Mouse (Mus musculus): ENCODE measurements at regions not wholly inside any gene's neighbourhood (a gene's known extent, or its start where the extent isn't known, plus 50 kb on each side); places are given as distances from the start of the nearest gene placed in this dataset.

DNA sequence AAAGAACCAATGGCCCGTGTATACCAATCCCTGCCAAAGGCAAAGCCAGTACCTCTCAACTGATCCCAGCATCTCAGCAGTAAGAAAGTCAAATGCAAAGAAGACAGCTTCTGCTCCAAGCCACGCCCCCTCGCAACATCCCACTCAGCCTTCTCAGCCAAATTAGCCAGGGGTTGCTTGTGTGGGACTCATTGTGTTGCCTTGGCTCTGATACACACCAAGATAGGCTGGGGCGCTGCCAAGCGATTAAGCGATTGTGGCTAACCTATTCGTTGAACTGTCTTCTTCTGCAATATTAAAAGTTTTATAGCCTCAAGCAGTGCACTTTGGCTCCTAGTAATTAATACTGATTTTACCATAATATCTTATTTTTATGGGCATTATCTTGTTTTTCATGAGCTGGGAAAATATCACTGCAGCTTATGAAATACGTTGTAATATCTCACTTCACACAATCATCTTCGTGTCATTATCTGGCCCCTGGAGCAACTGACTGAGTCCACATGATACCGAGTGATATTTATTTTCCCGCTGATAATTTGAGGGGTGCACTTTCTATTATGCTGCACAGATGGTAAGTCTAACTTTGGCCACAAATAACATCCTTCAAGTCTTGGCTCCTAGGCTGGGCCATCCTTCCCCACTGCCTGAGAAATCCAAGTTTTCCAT lies 129.3 kb downstream of the Gm4791 start:
- no peak for TF ChIP-seq CTCF (IDR thresholded peaks at IDR 0.05)
- no peak for TF ChIP-seq EP300 (IDR thresholded peaks at IDR 0.05; ENCODE audit: insufficient read depth, low read depth, low read length)

Measured in heart, adult 2 months (tissue).